Mouse (Mus musculus): ENCODE data around the gene Fmod.

Fmod gene

GRCm38 (mm10) chr1:134057736-134058135 is 20.7 kb downstream of the Fmod start:
- DNase-seq: no peak

GRCm38 (mm10) chr1:134058870-134059269 is 21.8 kb downstream of the Fmod start:
- DNase-seq: no peak

GRCm38 (mm10) chr1:134059739-134060695 is 23.0 kb downstream of the Fmod start:
- DNase-seq: no peak

- DNase-seq: peak; percentile 79
Measured at GRCm38 (mm10) chr1:134060849-134061569, 24.0 kb downstream of the Fmod start.

- DNase-seq: no peak
Measured at GRCm38 (mm10) chr1:134061915-134062314, 24.9 kb downstream of the Fmod start.

DNA sequence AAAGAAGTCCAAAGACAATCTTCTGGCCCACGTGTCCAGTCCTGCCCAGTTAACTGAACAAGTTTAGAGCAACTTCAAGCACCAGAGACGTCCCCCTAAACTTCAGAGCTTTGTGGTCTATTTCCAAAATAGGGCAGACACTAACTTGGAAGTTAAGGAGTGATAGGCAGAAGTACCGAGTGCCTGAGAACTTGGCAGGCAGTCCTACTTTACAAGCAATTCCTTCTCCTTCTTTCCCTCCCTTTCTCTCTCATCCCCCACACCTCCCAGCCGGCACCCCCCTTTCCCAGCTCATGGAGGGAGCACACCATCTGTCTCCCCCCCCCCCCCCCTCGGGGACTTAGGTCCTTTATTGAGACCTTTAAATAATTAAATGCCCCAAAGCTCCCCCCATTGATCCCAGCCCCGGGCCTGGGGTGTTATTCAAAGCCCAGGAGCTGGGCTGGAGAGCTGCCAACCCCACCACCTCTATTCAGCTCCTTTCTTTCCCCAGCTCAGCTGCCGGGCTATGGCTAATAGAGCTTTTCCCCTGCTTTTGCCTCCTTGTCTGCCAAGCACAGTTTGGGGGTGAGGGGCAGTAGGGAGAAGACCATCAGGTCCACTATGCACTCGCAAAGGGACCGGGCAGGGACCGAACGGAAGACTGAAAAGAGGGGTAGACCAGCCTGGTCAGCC is 25.5 kb downstream of the Fmod start:
- DNase-seq: peak; percentile 75

DNA sequence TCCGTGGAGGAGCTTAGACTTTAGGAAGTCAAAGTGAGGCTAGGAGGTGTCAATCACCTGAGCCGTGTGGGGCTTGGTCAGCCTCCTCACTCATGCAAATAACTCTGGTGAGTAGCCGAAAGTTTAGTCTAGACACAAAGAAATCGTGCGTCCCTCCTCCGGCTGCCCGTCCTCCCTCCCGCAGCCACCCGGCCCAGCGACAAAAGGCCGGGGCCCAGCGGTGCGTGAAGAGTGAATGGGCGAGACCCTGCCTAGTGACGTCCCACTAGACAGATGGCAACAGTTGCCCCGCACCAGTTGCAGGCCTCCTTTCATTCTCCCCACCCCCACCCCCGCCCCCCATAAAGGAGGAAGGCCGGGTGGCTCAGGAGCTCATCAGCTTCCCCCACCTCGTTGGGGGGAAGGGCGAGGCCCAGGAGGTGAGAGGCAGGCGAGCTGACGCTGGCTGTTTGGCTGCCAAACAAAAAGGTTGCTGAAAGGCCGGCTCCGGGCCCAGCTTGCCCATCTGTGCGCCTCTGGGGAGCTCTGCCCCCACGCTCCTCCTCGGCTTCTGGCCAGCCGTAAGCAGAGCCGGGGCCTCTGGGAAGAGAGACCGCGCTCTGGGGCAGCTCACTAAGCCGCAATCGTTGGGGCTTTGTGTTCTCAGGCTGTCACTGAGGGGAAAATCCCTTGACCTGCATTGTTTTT is 26.2 kb downstream of the Fmod start:
- DNase-seq: peak; percentile 60

DNA sequence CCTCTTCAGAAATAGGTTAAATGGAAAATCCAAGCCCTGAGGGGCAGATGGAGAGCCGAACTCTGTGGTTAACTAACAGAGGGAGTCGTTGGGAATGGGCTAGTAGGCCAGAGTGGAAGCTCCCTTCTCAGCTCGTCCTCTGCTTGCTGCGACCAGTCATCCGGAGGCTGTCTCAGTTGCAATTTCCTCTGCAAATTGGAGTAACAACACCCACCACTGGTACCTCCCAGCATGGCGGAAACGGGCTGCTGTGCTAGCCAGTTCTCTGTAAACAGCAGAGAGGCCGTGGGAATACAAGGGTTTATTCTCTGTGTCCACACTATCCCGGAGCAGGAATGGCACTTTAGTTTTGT is 26.7 kb downstream of the Fmod start:
- no peak for DNase-seq

DNA sequence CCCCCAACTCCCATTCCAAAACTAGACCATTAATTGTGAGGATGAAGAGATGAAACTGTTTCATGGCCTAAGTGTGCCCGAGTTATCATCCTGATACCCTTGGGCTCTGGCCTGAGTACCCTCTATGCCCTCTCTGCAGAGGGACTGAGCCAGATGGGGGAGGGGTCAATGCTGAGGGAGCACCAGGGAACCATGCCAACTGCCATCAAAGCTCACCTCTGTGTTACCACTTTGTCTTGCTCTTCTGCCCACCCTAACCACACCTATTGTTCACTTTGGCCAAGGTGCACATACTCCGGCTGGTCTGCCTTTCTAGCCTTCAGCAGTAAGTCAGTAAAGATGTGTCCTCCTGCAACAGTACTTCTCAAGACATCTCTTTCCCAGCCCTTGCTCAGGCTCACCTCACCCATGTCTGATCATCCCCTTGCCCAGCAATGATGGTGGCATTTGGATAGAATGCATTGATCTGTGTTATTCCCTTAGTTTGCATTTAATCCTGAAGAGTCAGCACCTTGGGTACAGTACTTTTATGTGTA is 27.3 kb downstream of the Fmod start:
- no peak for DNase-seq

DNA sequence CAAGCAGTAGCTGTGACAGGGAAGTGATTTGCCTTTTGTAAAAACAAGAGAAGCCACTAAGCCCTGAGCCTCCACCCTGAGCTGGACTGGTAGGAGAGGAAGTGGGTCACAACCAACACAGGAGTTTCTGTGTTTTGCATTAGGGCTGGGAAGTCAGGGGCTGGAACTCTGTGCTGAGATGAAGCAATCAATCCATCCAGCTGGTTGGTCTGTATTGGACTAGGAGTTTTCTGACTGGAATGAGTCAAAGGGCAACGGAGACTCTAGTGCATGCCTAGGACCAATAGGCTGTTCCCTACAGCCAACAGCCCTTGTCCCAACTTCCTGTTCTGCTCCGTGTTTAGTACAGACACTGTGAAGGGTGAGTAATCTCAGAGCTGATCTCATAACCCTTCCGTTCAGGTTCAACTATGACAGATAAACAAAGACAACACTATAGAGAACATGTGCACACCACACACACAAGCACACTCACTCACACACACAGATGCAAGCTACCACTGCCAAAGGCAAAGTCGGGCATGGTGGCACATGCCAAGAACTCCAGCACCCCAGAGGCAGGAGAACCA is 28.3 kb downstream of the Fmod start:
- DNase-seq: no peak

- DNase-seq: no peak
Measured at GRCm38 (mm10) chr1:134066554-134066953, 29.5 kb downstream of the Fmod start.

DNA sequence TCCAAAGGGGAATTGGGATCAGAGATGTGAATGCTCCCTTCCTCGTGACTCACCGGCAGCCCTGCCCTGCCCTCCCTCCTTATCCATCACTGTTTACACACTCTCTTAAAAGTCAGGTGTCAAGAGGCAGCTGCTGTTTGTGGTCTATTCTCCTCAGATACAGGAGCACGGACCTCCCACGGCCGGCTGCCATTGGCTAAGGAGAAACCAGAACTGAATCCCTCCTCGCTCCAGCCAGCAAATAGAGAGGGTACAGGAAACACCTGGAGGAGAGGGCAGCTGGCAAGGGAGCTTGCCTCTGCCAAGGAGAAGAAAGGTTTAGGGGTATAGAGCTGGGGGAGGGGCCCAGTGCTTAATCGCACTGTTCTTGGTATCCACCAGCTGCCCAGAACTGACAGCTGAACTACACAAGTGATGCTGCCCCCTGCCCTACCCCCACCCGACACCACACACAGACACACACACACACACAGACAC is 30.1 kb downstream of the Fmod start:
- DNase-seq: no peak

DNA sequence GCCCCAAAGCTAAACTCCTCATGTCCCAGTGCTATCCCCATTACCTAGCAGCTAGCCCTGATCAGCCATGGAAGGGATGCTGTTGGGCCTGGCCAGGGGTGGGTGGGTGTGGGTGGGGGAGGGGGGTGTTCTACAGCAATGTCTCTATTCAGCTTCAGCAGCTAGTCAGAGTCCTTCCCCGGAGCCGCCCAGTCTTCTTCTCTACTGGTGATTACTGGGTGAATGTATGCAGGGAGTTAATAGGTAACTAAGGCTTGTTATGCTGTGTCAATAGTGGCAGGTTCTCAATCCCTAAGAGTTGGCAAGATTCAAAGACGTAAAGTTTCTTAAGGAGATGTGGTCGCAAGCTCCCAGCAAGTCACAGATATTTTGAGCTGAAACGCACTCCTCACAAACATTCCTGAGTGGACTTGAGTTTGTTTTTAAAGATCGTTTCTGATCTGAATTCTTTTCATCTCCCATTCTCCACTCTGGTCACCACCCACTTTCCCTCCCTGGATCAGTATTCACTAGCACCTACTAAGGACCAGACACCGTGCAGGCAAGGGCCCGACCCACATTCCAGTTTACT is 33.1 kb downstream of the Fmod start:
- DNase-seq: no peak

DNA sequence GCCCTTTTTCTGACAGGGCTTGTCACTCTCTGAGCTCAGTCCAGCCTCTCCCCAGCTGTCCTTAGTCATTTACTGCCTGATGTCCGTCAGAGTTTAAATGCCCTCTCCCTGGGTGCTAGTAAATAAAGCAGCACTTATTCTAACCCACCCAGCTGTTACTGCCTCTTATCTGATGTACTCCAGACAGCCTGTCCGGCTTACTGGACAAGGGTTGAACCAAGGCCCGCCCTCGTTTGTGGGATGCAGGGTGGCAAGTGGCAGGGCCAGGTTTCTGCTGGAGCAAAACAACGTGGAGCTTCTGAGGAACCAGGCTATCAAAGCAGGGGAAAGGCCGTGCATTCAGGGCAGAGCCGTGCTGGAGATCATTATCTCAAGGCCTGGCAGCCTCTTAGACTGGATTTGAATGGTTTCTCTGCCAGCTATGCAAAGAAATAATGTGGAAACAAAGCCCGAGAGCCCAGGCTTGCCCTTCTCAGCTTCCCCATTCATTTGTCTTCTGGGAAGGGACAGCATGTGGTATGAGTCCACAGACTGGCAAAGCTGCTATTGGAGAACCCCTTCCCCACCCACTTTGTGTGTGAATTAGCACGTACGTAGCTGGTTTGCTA is 34.5 kb downstream of the Fmod start:
- DNase-seq: no peak

- DNase-seq: no peak
Measured at GRCm38 (mm10) chr1:134073061-134073564, 36.1 kb downstream of the Fmod start.

- DNase-seq: no peak
Measured at GRCm38 (mm10) chr1:134073658-134074057, 36.6 kb downstream of the Fmod start.

DNA sequence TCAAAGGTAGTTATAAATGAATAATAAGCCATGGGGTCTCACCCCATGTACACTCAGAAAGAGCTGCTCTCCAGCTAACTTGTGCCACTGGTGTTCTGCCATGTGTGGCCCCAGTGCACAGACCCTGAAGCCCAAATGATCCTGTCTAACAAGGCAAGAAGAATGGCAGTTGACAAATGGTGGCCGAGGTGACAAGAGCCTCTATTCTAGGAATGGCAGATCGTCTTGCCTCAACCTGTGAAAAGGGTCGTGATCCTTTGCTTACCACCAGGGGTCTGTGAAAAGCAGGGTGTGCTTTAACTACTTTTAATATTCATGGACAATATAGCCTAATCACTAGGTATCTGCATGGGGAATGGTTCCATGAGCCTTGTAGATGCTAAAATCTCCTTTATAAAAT is 37.1 kb downstream of the Fmod start:
- DNase-seq: no peak

GRCm38 (mm10) chr1:134074606-134075005 is 37.6 kb downstream of the Fmod start:
- DNase-seq: no peak

- DNase-seq: no peak
Measured at GRCm38 (mm10) chr1:134075532-134075931, 38.5 kb downstream of the Fmod start.

GRCm38 (mm10) chr1:134076789-134077188 is 39.7 kb downstream of the Fmod start:
- no peak for DNase-seq
